Mouse (Mus musculus) lung, postnatal 25 days (tissue): ENCODE measurements around the gene H2al1g.
"Not testable (repeated sequence)": the region's sequence is repeated elsewhere in the genome, so short reads cannot be mapped to it uniquely, and the experiment has no call there.

Experiments used
- DNase-seq: peaks from one replicate; pipeline ENCODE4 v3.0.0; 2022; ENCODE audit warnings: low spot score

H2al1g gene

GRCm38 (mm10) chrX:11317956-11318355, at the start of gene H2al1g:
H2al1g (plus strand) TSS chrX:11318256.
- not testable (repeated sequence) for DNase-seq

DNA sequence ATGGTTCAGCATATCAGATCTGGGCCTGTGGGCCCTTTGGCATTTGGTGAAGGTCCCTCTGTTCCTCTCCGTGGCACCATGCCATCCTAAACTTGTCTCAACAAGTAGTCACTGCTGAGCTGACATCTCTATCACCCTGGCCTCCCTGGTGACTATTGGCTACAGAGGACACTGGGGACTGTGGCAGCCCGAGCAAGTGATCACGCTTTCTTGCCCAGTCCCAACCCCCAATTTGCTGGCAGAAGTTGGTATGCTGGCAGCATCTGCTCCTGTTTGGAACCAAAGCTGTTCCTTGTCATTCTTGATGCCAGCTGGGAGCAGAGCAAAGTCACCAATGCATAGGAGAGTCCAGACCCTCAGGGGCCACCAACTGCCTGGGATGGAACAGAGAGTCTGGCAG, 49.0 kb upstream of the H2al1g start:
- DNase-seq = no peak

DNA sequence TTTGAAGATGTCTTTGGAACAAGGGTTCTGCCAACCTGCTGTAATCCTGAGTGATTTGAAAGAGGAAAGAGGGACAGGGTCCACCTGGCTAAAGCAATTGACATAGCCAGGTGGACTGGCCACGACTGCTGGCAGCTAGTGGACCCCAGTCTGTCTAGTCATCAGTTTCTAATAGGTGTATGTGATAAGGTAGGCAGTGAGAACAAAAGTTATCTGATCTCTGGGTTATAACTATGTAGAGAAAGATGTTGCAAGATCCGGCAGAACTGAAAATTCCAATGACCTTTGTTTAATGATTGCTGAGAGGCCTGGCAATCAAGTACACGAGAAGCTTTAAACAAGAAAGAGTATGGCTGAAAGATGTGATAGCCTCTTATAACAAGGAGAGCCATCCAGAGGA, 44.9 kb upstream of the H2al1g start:
- no peak for DNase-seq

DNA sequence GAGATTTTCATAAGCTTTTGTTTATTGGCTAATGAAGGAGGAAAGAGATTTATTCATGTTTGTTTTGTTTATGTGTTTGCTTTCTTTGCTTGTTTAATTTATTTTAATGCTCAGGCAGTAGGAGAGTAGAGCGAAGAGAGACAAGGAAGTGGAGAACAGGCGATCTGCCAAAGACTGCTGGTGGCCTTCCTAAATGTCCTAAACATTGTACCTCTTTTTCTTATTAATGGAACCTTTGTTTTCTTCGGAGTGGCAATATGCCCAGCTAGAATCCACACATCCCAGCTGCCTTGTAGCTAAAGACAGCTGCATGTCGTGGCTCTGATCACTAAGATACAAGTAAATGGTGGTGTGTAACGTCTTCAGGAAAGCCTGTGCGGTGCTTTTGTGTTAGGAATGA, 41.0 kb upstream of the H2al1g start:
- DNase-seq = no peak

DNA sequence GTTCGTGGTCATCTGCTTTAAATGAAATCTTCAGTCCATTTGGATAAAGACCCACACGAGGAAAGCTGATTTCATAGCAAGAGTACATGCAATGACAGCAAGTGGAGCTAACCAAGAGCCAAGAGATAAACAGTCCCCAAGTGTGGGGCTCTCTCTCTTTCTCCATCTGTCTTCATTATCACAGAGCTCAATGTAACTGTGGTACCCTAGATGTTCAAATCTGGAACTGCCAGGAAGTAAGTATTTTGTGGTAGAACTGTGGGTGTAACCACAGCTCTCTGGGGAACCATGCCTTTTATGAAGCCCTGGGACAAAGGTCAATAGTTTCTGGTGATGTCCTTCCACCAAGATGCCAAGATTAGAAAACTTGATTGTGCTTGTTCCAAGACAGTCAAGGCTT, 37.3 kb upstream of the H2al1g start:
- DNase-seq = no peak

- DNase-seq = peak; percentile 38
Observed at GRCm38 (mm10) chrX:11288306-11288882, 29.7 kb upstream of the H2al1g start.

- no peak for DNase-seq
Observed at GRCm38 (mm10) chrX:11289244-11289643, 28.8 kb upstream of the H2al1g start.

DNA sequence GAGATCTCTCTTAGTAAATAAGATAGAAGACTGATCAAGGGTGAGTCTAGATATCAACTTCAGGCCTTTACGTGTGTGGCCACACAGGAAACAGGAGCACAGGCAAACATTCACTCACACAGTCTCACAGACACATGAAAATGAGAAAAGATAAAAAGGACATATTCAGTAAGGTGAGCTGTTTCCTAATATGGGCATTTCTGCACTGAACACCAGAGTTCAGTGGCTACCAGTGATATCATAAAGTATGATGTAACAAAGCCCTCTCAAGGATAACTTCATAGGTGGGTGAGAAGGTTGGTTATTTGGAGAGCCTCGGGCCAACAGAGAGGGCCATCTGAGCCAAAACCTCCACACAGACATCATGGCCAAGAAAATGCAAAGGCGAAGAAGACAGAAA, 19.1 kb upstream of the H2al1g start, which contains the start of gene H2al1a:
H2al1a (plus strand) TSS at position 301 of the 400 bp plus-strand sequence.
- not testable (repeated sequence) for DNase-seq

DNA sequence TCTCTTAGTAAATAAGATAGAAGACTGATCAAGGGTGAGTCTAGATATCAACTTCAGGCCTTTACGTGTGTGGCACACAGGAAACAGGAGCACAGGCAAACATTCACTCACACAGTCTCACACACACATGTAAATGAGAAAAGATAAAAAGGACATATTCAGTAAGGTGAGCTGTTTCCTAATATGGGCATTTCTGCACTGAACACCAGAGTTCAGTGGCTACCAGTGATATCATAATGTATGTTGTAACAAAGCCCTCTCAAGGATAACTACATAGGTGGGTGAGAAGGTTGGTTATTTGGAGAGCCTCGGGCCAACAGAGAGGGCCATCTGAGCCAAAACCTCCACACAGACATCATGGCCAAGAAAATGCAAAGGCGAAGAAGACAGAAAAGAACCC, 15.9 kb upstream of the H2al1g start, which contains the start of gene H2al1b:
H2al1b (plus strand) TSS at position 301 of the 400 bp plus-strand sequence.
- not testable (repeated sequence) for DNase-seq

GRCm38 (mm10) chrX:11305355-11305754, 12.7 kb upstream of the H2al1g start, which contains the start of gene H2al1c:
H2al1c (plus strand) TSS chrX:11305655.
- DNase-seq = not testable (repeated sequence)

DNA sequence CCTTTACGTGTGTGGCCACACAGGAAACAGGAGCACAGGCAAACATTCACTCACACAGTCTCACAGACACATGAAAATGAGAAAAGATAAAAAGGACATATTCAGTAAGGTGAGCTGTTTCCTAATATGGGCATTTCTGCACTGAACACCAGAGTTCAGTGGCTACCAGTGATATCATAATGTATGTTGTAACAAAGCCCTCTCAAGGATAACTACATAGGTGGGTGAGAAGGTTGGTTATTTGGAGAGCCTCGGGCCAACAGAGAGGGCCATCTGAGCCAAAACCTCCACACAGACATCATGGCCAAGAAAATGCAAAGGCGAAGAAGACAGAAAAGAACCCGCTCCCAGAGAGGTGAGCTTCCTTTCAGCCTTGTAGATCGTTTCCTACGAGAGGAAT, 9.5 kb upstream of the H2al1g start, which contains the start of gene H2al1d:
H2al1d (plus strand) TSS at position 301 of the 400 bp plus-strand sequence.
- not testable (repeated sequence) for DNase-seq

GRCm38 (mm10) chrX:11311634-11312033, 6.4 kb upstream of the H2al1g start, which contains the start of gene H2al1e:
H2al1e (plus strand) TSS chrX:11311934.
- not testable (repeated sequence) for DNase-seq

GRCm38 (mm10) chrX:11314858-11315257, 3.2 kb upstream of the H2al1g start, which contains the start of gene H2al1f:
H2al1f (plus strand) TSS chrX:11315158.
- DNase-seq = not testable (repeated sequence)

- DNase-seq = not testable (repeated sequence)
Observed at GRCm38 (mm10) chrX:11321192-11321591, 3.1 kb downstream of the H2al1g start, which contains the start of gene H2al1h. H2al1h (plus strand) TSS chrX:11321492.

GRCm38 (mm10) chrX:11324359-11324758, 6.3 kb downstream of the H2al1g start, which contains the start of gene H2al1i:
H2al1i (plus strand) TSS chrX:11324659.
- DNase-seq = not testable (repeated sequence)

DNA sequence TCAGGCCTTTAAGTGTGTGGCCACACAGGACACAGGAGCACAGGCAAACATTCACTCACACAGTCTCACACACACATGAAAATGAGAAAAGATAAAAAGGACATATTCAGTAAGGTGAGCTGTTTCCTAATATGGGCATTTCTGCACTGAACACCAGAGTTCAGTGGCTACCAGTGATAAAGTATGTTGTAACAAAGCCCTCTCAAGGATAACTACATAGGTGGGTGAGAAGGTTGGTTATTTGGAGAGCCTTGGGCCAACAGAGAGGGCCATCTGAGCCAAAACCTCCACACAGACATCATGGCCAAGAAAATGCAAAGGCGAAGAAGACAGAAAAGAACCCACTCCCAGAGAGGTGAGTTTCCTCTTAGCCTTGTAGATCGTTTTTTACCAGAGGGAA, 9.5 kb downstream of the H2al1g start, which contains the start of gene H2al1j:
H2al1j (plus strand) TSS at position 301 of the 400 bp plus-strand sequence.
- not testable (repeated sequence) for DNase-seq

GRCm38 (mm10) chrX:11345762-11346161, 27.7 kb downstream of the H2al1g start:
- DNase-seq = peak; percentile 16

DNA sequence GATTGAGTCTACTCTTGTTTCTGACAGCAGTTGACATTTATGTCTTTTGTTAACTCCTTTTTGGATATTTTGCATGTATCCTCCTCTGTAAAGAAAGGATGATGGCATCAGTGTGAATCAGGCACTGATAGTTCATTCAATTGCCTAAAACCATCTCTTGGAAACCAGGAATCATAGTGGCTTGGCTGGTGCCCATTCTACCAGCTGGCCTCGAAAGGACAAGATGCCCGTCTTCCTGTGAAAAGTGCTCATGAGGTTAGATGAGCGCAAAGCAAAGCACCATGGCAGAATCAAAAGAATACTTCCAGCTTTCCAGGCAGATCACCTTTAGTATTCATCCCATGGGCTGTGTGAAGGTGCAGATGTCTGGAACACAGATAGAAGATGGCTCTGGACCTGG, 28.7 kb downstream of the H2al1g start:
- no peak for DNase-seq

GRCm38 (mm10) chrX:11360823-11361222, 42.8 kb downstream of the H2al1g start:
- no peak for DNase-seq

DNA sequence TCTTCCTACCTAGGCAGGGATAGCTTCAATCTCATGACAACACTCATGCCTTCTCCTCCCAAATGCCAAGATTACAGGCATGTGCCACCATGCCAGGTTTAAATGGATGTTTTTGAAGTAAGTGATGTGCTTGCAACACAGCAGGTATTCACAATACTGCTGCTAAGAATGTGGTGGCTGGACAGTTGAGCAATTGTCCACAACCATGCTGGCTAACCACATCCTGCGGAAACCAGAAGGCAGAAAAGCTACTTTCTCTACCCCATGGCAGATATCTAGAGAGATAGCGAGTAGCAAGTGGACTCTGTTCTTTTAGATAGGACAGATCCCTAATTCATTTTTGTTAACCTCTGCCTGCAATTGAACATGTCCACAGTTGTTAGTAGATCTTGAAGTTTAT, 43.2 kb downstream of the H2al1g start:
- no peak for DNase-seq

- DNase-seq = no peak
Observed at GRCm38 (mm10) chrX:11363890-11364289, 45.8 kb downstream of the H2al1g start.

GRCm38 (mm10) chrX:11365151-11365550, 47.1 kb downstream of the H2al1g start:
- no peak for DNase-seq
